Mouse (Mus musculus) forebrain, embryonic 16.5 days (tissue): Measurements from ENCODE around the gene Cst12. TPM values are rescaled to one million over a fixed set of nuclear protein-coding genes. Genes with fewer than 3 reads are reported as not detected.

Source experiments
- ATAC-seq: fragments of 200-750 bp; cut with Nextera tagmentation; 2 replicates; pipeline ENCODE4 v1.8.0; 2017; ENCODE audit warnings: mild to moderate bottlenecking, moderate library complexity
- H3K27ac ChIP-seq: fragments of 300-500 bp; sonication (generic); 2 replicates; pipeline ENCODE4 v1.5.1; 2014; ENCODE audit warnings: low read length, control low read depth
- H3K27me3 ChIP-seq: fragments of 300-500 bp; sonication (generic); replicated peaks from 2 replicates; pipeline ENCODE4 v1.6.1; 2014; ENCODE audit warnings: low read length; ENCODE audit not compliant: control insufficient read depth, insufficient read depth
- H3K36me3 ChIP-seq: fragments of 300-500 bp; sonication (generic); 2 replicates; pipeline ENCODE4 v1.6.1; 2014; ENCODE audit not compliant: control insufficient read depth, insufficient read depth
- H3K4me1 ChIP-seq: fragments of 300-500 bp; sonication (generic); replicated peaks from 2 replicates; pipeline ENCODE4 v1.6.1; 2014; ENCODE audit warnings: low read length; ENCODE audit not compliant: control insufficient read depth, insufficient read depth
- H3K4me2 ChIP-seq: fragments of 300-500 bp; sonication (generic); 2 replicates; pipeline ENCODE4 v1.6.1; 2014; ENCODE audit warnings: mild to moderate bottlenecking, low read length, control low read depth
- H3K4me3 ChIP-seq: fragments of 300-500 bp; sonication (generic); replicated peaks from 2 replicates; pipeline ENCODE4 v1.5.1; 2014; ENCODE audit warnings: mild to moderate bottlenecking, low read length, control low read depth
- H3K9ac ChIP-seq: fragments of 300-500 bp; sonication (generic); replicated peaks from 2 replicates; pipeline ENCODE4 v1.6.1; 2014; ENCODE audit warnings: low read depth, low read length, control low read depth
- H3K9me3 ChIP-seq: fragments of 300-500 bp; sonication (generic); 2 replicates; pipeline ENCODE4 v1.6.1; 2016; ENCODE audit warnings: low read length; ENCODE audit not compliant: control insufficient read depth
- WGBS: fragments of 180-500 bp; shearing (Covaris S2); extraction: QIAGEN DNeasy Blood & Tissue Kit; methylation state at CpG from one replicate; pipeline ENCODE4 v1.1.7; 2014; 5-methylcytosine and 5-hydroxymethylcytosine counted together
- polyA plus RNA-seq: library from polyadenylated mRNA; unstranded; fragments of >200 nt; fragmentation: Nextera tagmentation; extraction: Ambion mirVana; gene quantifications from 2 replicates; pipeline ENCODE4 v1.2.1, GENCODE M21; 2015

Gene Cst12
- polyA plus RNA-seq, 1 experiment from 2014 or later = not detected

GRCm38 (mm10) chr2:148798485-148798884 lies 9.3 kb downstream of the Cst12 start, which contains the start of gene Cst8:
TSS of gene Cst8 (plus strand) at chr2:148798785.
- H3K4me1 ChIP-seq = no peaks in the 10 kb centered on the region
- H3K4me3 ChIP-seq = no peak within 1 kb of the TSS
- WGBS = 94% methylated on average over 1 of the region's 1 CpGs
- no peaks in the 10 kb centered on the region for H3K27me3 ChIP-seq
- no peaks in the 10 kb centered on the region for H3K9me3 ChIP-seq
- H3K27ac ChIP-seq = no peak within 1 kb of the TSS
- H3K9ac ChIP-seq = no peak within 1 kb of the TSS
- no peaks in the 10 kb centered on the region for H3K36me3 ChIP-seq
- no peak within 1 kb of the TSS for H3K4me2 ChIP-seq
- ATAC-seq = no peak

GRCm38 (mm10) chr2:148801491-148801921 lies 12.3 kb downstream of the Cst12 start:
- Histone ChIP-seq H3K4me3 (no peak overlapping the region), H3K9ac (no peak overlapping the region), H3K36me3 (no peaks in the 10 kb centered on the region), H3K27me3 (no peaks in the 10 kb centered on the region), H3K27ac (no peak overlapping the region), H3K4me2 (no peak overlapping the region), H3K9me3 (no peaks in the 10 kb centered on the region), H3K4me1 (no peaks in the 10 kb centered on the region)
- no peak for ATAC-seq
- 65% methylated on average over 3 of the region's 3 CpGs for WGBS

- no peak for ATAC-seq
- H3K4me1 ChIP-seq = no peaks in the 10 kb centered on the region
- 79% methylated on average over 6 of the region's 6 CpGs for WGBS
Observed at GRCm38 (mm10) chr2:148806696-148807095, 17.5 kb downstream of the Cst12 start.

GRCm38 (mm10) chr2:148819909-148820308 lies 30.7 kb downstream of the Cst12 start, which contains the start of gene Cst13:
TSS of gene Cst13 (plus strand) at chr2:148820081.
- Histone ChIP-seq H3K9ac (no peak within 1 kb of the TSS), H3K9me3 (no peaks in the 10 kb centered on the region)

More at GRCm38 (mm10) chr2:148806696-148807095, 17.5 kb downstream of the Cst12 start:
- Histone ChIP-seq H3K4me3 (no peak overlapping the region), H3K36me3 (no peaks in the 10 kb centered on the region), H3K9me3 (no peaks in the 10 kb centered on the region), H3K27ac (no peak overlapping the region), H3K9ac (no peak overlapping the region), H3K4me2 (no peak overlapping the region), H3K27me3 (no peaks in the 10 kb centered on the region)

GRCm38 (mm10) chr2:148825986-148826385 lies 36.8 kb downstream of the Cst12 start:
- whole genome bisulfite sequencing = 85% methylated on average over 1 of the region's 1 CpGs
- Histone ChIP-seq H3K27me3 (no peaks in the 10 kb centered on the region), H3K9ac (no peak overlapping the region), H3K9me3 (no peaks in the 10 kb centered on the region), H3K27ac (no peak overlapping the region), H3K4me3 (no peak overlapping the region), H3K36me3 (no peaks in the 10 kb centered on the region), H3K4me1 (no peaks in the 10 kb centered on the region), H3K4me2 (no peak overlapping the region)
- no peak for ATAC-seq

More at GRCm38 (mm10) chr2:148819909-148820308, 30.7 kb downstream of the Cst12 start, which contains the start of gene Cst13:
- Histone ChIP-seq H3K4me3 (no peak within 1 kb of the TSS), H3K4me1 (no peaks in the 10 kb centered on the region), H3K27me3 (no peaks in the 10 kb centered on the region), H3K36me3 (no peaks in the 10 kb centered on the region), H3K4me2 (no peak within 1 kb of the TSS), H3K27ac (no peak within 1 kb of the TSS)
- no peak for ATAC-seq

- 82% methylated on average over 4 of the region's 4 CpGs for WGBS
Observed at GRCm38 (mm10) chr2:148834912-148835311, 45.8 kb downstream of the Cst12 start, which contains the start of gene Cst9. TSS of gene Cst9 (plus strand) at chr2:148835147.

GRCm38 (mm10) chr2:148838075-148838777 lies 49.1 kb downstream of the Cst12 start:
- Histone ChIP-seq H3K27ac (no peak overlapping the region), H3K4me3 (no peak overlapping the region), H3K9me3 (no peaks in the 10 kb centered on the region), H3K9ac (no peak overlapping the region), H3K4me1 (no peaks in the 10 kb centered on the region), H3K4me2 (no peak overlapping the region), H3K36me3 (no peaks in the 10 kb centered on the region), H3K27me3 (no peaks in the 10 kb centered on the region)
- WGBS = 91% methylated on average over 5 of the region's 5 CpGs
- no peak for ATAC-seq

More at GRCm38 (mm10) chr2:148834912-148835311, 45.8 kb downstream of the Cst12 start, which contains the start of gene Cst9:
- Histone ChIP-seq H3K36me3 (no peaks in the 10 kb centered on the region), H3K27me3 (no peaks in the 10 kb centered on the region), H3K4me1 (no peaks in the 10 kb centered on the region), H3K4me2 (no peak within 1 kb of the TSS), H3K9me3 (no peaks in the 10 kb centered on the region), H3K9ac (no peak within 1 kb of the TSS), H3K27ac (no peak within 1 kb of the TSS), H3K4me3 (no peak within 1 kb of the TSS)
- ATAC-seq = no peak

GRCm38 (mm10) chr2:148839224-148839623 lies 50.1 kb downstream of the Cst12 start:
- Histone ChIP-seq H3K4me2 (no peak overlapping the region), H3K4me3 (no peak overlapping the region), H3K27ac (no peak overlapping the region), H3K36me3 (no peaks in the 10 kb centered on the region), H3K27me3 (no peaks in the 10 kb centered on the region), H3K4me1 (no peaks in the 10 kb centered on the region), H3K9ac (no peak overlapping the region), H3K9me3 (no peaks in the 10 kb centered on the region)
- no peak for ATAC-seq
- 93% methylated on average over 2 of the region's 2 CpGs for WGBS
